Mouse (Mus musculus) CD4-positive helper T cell, adult 2 months (primary cell): ENCODE measurements at regions not wholly inside any gene's neighbourhood (a gene's known extent, or its start where the extent isn't known, plus 50 kb on each side); places are given as distances from the start of the nearest gene placed in this dataset.

Source experiments
- DNase-seq: peaks from one replicate; pipeline ENCODE4 v3.0.0-alpha.2; 2012; ENCODE audit warnings: low read depth, missing footprints, low spot score

- no peak for DNase-seq
These were observed 88.7 kb upstream of the Hdac4 start for GRCm38 (mm10) chr1:92284155-92284554.

GRCm38 (mm10) chr1:92277199-92277747, 81.8 kb upstream of the Hdac4 start:
- no peak for DNase-seq

- DNase-seq, result no peak
These were observed 79.9 kb upstream of the Hdac4 start for GRCm38 (mm10) chr1:92275388-92275787.

- no peak for DNase-seq
These were observed 78.3 kb upstream of the Hdac4 start for GRCm38 (mm10) chr1:92273760-92274159.

GRCm38 (mm10) chr1:92271676-92272291, 76.3 kb upstream of the Hdac4 start:
- no peak for DNase-seq

- DNase-seq, result no peak
These were observed 75.1 kb upstream of the Hdac4 start for GRCm38 (mm10) chr1:92270486-92271058.

- no peak for DNase-seq
These were observed 74.0 kb upstream of the Hdac4 start for GRCm38 (mm10) chr1:92269464-92269863.

- no peak for DNase-seq
These were observed 69.4 kb upstream of the Hdac4 start for GRCm38 (mm10) chr1:92264941-92265340.

GRCm38 (mm10) chr1:92259715-92260392, 64.4 kb upstream of the Hdac4 start:
- DNase-seq, result no peak

- DNase-seq, result no peak
These were observed 62.5 kb upstream of the Hdac4 start for GRCm38 (mm10) chr1:92258026-92258425.

GRCm38 (mm10) chr1:92253086-92253485, 57.6 kb upstream of the Hdac4 start:
- DNase-seq, result no peak

- DNase-seq, result no peak
These were observed 55.3 kb upstream of the Hdac4 start for GRCm38 (mm10) chr1:92250594-92251463.
